Mouse (Mus musculus) liver, embryonic 14.5 days (tissue): ENCODE results near the gene Gm13696. TPM values are rescaled to one million over a fixed set of nuclear protein-coding genes. Genes with fewer than 3 reads are reported as not detected.

ENCODE experiments used
- ATAC-seq: fragments of 200-750 bp; cut with Nextera tagmentation; 2 replicates; pipeline ENCODE4 v1.8.0; 2017; ENCODE audit warnings: moderate number of reproducible peaks, mild to moderate bottlenecking, moderate library complexity; ENCODE audit not compliant: insufficient read depth
- DNase-seq, 3 experiments: peaks; one replicate each; pipeline ENCODE4 v3.0.0-alpha.2; 2012 to 2013; ENCODE audit warnings: low read depth in 3 of 3, low spot score in 3 of 3
- H3K27ac ChIP-seq: fragments of 300-500 bp; sonication (generic); 2 replicates; pipeline ENCODE4 v1.5.1; 2014; ENCODE audit warnings: moderate library complexity, mild to moderate bottlenecking, control low read depth, inconsistent platforms
- H3K27me3 ChIP-seq: fragments of 300-500 bp; sonication (generic); 2 replicates; pipeline ENCODE4 v1.6.1; 2014; ENCODE audit warnings: mild to moderate bottlenecking, low read length, moderate library complexity; ENCODE audit not compliant: control insufficient read depth, insufficient read depth
- H3K36me3 ChIP-seq: fragments of 300-500 bp; sonication (generic); replicated peaks from 2 replicates; pipeline ENCODE4 v1.6.1; 2014; ENCODE audit warnings: low read depth; ENCODE audit not compliant: control insufficient read depth, insufficient read depth
- H3K4me1 ChIP-seq, 2 experiments: fragments of 200-500 bp in 1 of 2; fragments of 300-500 bp in 1 of 2; sonication (generic) in 1 of 2; replicated peaks; 2 replicates each; pipeline ENCODE4 v1.6.1; 2012 to 2014; ENCODE audit warnings: antibody characterized with exemption in 1 of 2, inconsistent platforms in 1 of 2, low read length in 1 of 2; ENCODE audit not compliant: control insufficient read depth in 2 of 2, insufficient read depth in 2 of 2
- H3K4me2 ChIP-seq: fragments of 300-500 bp; sonication (generic); 2 replicates; pipeline ENCODE4 v1.6.1; 2014; ENCODE audit warnings: low read depth, mild to moderate bottlenecking, control low read depth, moderate library complexity
- H3K4me3 ChIP-seq, 2 experiments: fragments of 200-500 bp in 1 of 2; fragments of 300-500 bp in 1 of 2; sonication (generic) in 1 of 2; 2 replicates each; pipeline ENCODE4 v1.5.1; 2012 to 2014; ENCODE audit warnings: low read depth in 2 of 2, low read length in 2 of 2, mild to moderate bottlenecking in 2 of 2, control low read depth in 1 of 2, inconsistent platforms in 1 of 2, moderate library complexity in 1 of 2; ENCODE audit not compliant: insufficient read depth in 1 of 2
- H3K9ac ChIP-seq: fragments of 300-500 bp; sonication (generic); replicated peaks from 2 replicates; pipeline ENCODE4 v1.6.1; 2014; ENCODE audit warnings: mild to moderate bottlenecking, control low read depth, moderate library complexity
- H3K9me3 ChIP-seq: fragments of 300-500 bp; sonication (generic); 2 replicates; pipeline ENCODE4 v1.6.1; 2016; ENCODE audit warnings: low read length, mixed read lengths; ENCODE audit not compliant: control insufficient read depth
- CTCF ChIP-seq: IDR thresholded peaks from 2 replicates; pipeline ENCODE4 v1.5.1; 2016; ENCODE audit warnings: antibody characterized with exemption, low read depth, control low read depth
- EP300 ChIP-seq: IDR thresholded peaks from 2 replicates; pipeline ENCODE4 v1.6.1; 2016; ENCODE audit warnings: antibody characterized with exemption, low read depth
- WGBS: fragments of 180-500 bp; shearing (Covaris S2); extraction: QIAGEN DNeasy Blood & Tissue Kit; methylation state at CpG from one replicate; pipeline ENCODE4 v1.1.7; 2014; ENCODE audit not compliant: insufficient replicate concordance; 5-methylcytosine and 5-hydroxymethylcytosine counted together
- polyA plus RNA-seq, 2 experiments: library from polyadenylated mRNA; depleted of rRNA in 1 of 2; stranded (reverse) in 1 of 2; unstranded in 1 of 2; fragments of >200 nt; fragmentation: Nextera tagmentation in 1 of 2; extraction: Ambion mirVana in 1 of 2; gene quantifications; 2 replicates each; pipeline versions ENCODE4 v1.2.1 to v1.2.3; 2012 to 2014

The Gm13696 gene
- polyA plus RNA-seq, 2 experiments = not detected

DNA sequence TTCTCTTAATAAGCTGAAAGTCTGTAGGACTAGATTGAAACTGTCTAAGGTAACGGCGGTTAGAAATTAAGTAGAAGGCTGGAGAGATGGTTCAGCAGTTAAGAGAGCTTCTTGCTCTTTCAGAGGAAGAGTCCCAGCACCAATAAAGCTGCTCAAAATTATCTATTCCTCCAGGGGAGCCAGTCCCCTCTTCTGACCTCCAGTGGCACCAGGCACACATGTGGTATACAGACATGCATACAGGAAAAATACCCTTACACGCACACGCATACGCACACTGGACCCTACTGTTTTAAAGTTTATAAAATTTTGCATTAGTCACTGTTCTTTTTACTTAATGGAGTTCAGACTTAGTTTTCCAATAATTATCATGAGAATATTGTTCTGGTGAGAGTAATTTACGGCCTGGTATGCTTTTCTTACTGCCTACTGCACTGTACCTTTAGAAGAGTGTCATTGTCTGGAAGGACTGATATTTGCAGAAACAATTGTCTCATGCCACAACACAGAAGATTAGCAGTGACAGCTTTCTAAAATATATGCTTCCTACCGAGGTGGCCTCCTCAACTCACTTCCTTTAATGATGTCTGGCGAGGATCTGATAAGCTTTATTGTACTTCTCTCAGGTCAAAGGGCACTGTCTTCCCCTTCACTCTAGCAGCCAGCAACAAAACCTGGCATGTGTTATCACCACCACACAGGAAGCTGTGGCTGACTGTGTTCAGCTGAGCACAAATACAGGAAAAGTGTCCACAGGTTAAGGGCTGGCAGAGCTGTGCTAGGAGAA lies 46.8 kb downstream of the Gm13696 start:
- ATAC-seq (peak; percentile 74), DNase-seq (peak in 2 of 3 experiments; percentile 20 to 37)
- 11% methylated on average over 8 of the region's 8 CpGs for WGBS
- Histone ChIP-seq H3K27ac (no peak overlapping the region), H3K4me3 (no peak overlapping the region), H3K9ac (no peak overlapping the region), H3K27me3 (no peaks in the 10 kb centered on the region), H3K4me1 (peaks cover 9 to 14% of the 10 kb centered on the region in 2 experiments), H3K4me2 (no peak overlapping the region), H3K9me3 (no peaks in the 10 kb centered on the region), H3K36me3 (no peaks in the 10 kb centered on the region)
- TF ChIP-seq CTCF (no peak), EP300 (no peak)

DNA sequence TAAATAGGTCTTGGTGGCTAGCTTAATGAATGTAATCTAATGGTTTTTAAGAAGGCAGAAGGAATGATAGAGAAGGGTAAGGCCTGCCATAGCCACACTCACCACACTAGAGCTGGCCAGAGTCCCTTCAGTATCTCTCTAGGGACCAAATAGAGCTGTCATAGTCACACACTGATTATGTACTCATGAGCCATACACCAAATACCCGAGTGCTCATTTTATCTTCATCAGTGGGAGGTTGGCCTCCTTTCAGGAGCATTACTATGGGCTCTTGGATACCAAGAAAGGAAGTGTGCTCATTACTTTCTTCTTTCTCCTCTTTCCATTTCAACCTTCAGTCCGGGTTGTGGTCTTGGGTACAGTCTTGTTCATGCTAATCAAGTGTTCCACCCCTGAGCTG lies 49.0 kb downstream of the Gm13696 start:
- no peaks in the 10 kb centered on the region for H3K9me3 ChIP-seq
- no peak for ATAC-seq
- peaks cover 9 to 14% of the 10 kb centered on the region in 2 experiments for H3K4me1 ChIP-seq
- no peaks in the 10 kb centered on the region for H3K27me3 ChIP-seq
- no peak overlapping the region for H3K9ac ChIP-seq
- H3K27ac ChIP-seq = no peak overlapping the region
- TF ChIP-seq EP300 = no peak
- TF ChIP-seq CTCF = no peak
- H3K4me3 ChIP-seq = no peak overlapping the region
- DNase-seq = no peak
- WGBS = 42% methylated on average over 2 of the region's 2 CpGs
- H3K4me2 ChIP-seq = no peak overlapping the region
- no peaks in the 10 kb centered on the region for H3K36me3 ChIP-seq

DNA sequence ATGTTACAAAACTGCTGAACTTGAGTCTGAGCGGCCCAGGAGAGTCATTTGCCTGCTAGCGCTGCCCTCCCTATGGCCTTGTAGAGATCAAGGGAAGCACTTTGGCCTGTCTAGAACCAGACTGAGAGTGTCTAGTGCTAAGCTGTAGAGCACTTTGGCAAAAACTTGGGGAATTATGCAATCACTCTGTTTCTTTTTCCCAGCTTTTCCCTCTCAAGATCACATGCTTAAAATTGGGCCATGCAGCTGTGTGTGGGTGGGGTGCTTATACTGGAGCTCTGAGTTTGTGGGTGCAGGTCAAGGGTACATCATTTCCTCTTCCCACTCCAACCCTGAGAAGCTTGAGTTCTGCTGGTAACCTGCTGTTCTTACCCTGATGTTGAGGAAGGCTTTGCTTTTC lies 50.0 kb downstream of the Gm13696 start:
- 77% methylated on average over 2 of the region's 2 CpGs for WGBS
- no peak for DNase-seq
- Histone ChIP-seq H3K36me3 (no peaks in the 10 kb centered on the region), H3K4me3 (no peak overlapping the region), H3K4me2 (no peak overlapping the region), H3K27me3 (no peaks in the 10 kb centered on the region), H3K9ac (no peak overlapping the region), H3K4me1 (peaks cover 7 to 14% of the 10 kb centered on the region in 2 experiments), H3K9me3 (no peaks in the 10 kb centered on the region), H3K27ac (no peak overlapping the region)
- TF ChIP-seq CTCF = no peak
- no peak for TF ChIP-seq EP300
- ATAC-seq = no peak

GRCm38 (mm10) chr2:84023319-84023718 lies 50.4 kb downstream of the Gm13696 start:
- Histone ChIP-seq H3K27me3 (no peaks in the 10 kb centered on the region), H3K36me3 (no peaks in the 10 kb centered on the region), H3K27ac (no peak overlapping the region), H3K9me3 (no peaks in the 10 kb centered on the region), H3K4me2 (no peak overlapping the region), H3K4me3 (no peak overlapping the region), H3K9ac (no peak overlapping the region), H3K4me1 (peaks cover 5 to 10% of the 10 kb centered on the region in 2 experiments)
- WGBS = 62% methylated on average over 2 of the region's 2 CpGs
- DNase-seq (no peak), ATAC-seq (no peak)
- TF ChIP-seq EP300 (no peak), CTCF (no peak)

Other genes starting within 250 kb of the Gm13696 start
- 3.1 and 4.1 TPM in 2 replicates for gene Itgav, start 248.7 kb upstream of the Gm13696 start, polyA plus RNA-seq (2012; rRNA removed)
- gene Itgav, start 248.7 kb upstream of the Gm13696 start, polyA plus RNA-seq (2014; fragmentation: Nextera tagmentation; extraction: Ambion mirVana) = 11.2 and 13.1 TPM in 2 replicates
- 0.11 TPM in 2 replicates for gene Fam171b, start 160.5 kb upstream of the Gm13696 start, polyA plus RNA-seq (2012; rRNA removed)
- 0.06 and 0.15 TPM in 2 replicates for gene Fam171b, start 160.5 kb upstream of the Gm13696 start, polyA plus RNA-seq (2014; fragmentation: Nextera tagmentation; extraction: Ambion mirVana)
- gene Zswim2, start 31.9 kb upstream of the Gm13696 start, polyA plus RNA-seq (2012; rRNA removed) = not detected in 2 replicates
- gene Zswim2, start 31.9 kb upstream of the Gm13696 start, polyA plus RNA-seq (2014; fragmentation: Nextera tagmentation; extraction: Ambion mirVana) = not detected in 2 replicates
- gene Gm13698, start 17.4 kb upstream of the Gm13696 start, polyA plus RNA-seq (2012; rRNA removed) = not detected in 2 replicates
- not detected in 2 replicates for gene Gm13698, start 17.4 kb upstream of the Gm13696 start, polyA plus RNA-seq (2014; fragmentation: Nextera tagmentation; extraction: Ambion mirVana)
- not detected in 2 replicates for gene Gm13693, start 11.6 kb upstream of the Gm13696 start, polyA plus RNA-seq (2012; rRNA removed)
- gene Gm13693, start 11.6 kb upstream of the Gm13696 start, polyA plus RNA-seq (2014; fragmentation: Nextera tagmentation; extraction: Ambion mirVana) = not detected in 2 replicates
- not detected in 2 replicates for gene Gm13695, start 5.8 kb upstream of the Gm13696 start, polyA plus RNA-seq (2012; rRNA removed)
- not detected in 2 replicates for gene Gm13695, start 5.8 kb upstream of the Gm13696 start, polyA plus RNA-seq (2014; fragmentation: Nextera tagmentation; extraction: Ambion mirVana)
- not detected in 2 replicates for gene Gm13694, start 5.8 kb downstream of the Gm13696 start, polyA plus RNA-seq (2012; rRNA removed)
- gene Gm13694, start 5.8 kb downstream of the Gm13696 start, polyA plus RNA-seq (2014; fragmentation: Nextera tagmentation; extraction: Ambion mirVana) = not detected in 2 replicates
- not detected in 2 replicates for gene Gm13697, start 11.6 kb downstream of the Gm13696 start, polyA plus RNA-seq (2012; rRNA removed)
- gene Gm13697, start 11.6 kb downstream of the Gm13696 start, polyA plus RNA-seq (2014; fragmentation: Nextera tagmentation; extraction: Ambion mirVana) = not detected in 2 replicates
- gene Gm13691, start 17.4 kb downstream of the Gm13696 start, polyA plus RNA-seq (2012; rRNA removed) = not detected in 2 replicates
- gene Gm13691, start 17.4 kb downstream of the Gm13696 start, polyA plus RNA-seq (2014; fragmentation: Nextera tagmentation; extraction: Ambion mirVana) = not detected in 2 replicates